Mouse (Mus musculus) neutrophil, adult 65 days (primary cell): ENCODE data around the gene Xaf1. TPM values are rescaled to one million over a fixed set of nuclear protein-coding genes. Genes with fewer than 3 reads are reported as not detected.

Experiments used
- total RNA-seq: library from RNA; stranded (reverse); gene quantifications from 2 replicates; pipeline ENCODE4 v1.2.4, GENCODE M21; 2023

Gene Xaf1
- total RNA-seq: 9.8 and 15.2 TPM in 2 replicates

DNA sequence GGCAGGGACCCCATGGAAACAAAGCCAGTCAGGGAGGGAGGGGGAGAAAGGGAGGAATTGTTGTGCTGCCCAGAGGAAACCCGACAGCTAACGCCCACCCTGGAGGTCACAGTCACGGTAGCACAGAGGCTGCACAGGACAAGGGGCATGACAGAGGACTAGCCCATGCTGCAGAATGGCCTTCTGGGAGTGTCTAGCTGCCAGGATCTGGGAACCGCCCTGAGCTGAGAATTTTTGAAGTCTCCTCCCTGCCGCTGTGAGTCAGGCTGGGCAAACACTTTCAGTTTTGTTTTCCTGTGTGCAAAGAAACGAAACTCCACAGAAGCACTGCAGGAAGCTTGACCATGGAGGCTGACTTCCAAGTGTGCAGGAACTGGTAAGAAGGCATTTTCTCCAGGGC lies at the start of gene Xaf1:
Xaf1 (plus strand) TSS at position 296 of the 400 bp plus-strand sequence.

DNA sequence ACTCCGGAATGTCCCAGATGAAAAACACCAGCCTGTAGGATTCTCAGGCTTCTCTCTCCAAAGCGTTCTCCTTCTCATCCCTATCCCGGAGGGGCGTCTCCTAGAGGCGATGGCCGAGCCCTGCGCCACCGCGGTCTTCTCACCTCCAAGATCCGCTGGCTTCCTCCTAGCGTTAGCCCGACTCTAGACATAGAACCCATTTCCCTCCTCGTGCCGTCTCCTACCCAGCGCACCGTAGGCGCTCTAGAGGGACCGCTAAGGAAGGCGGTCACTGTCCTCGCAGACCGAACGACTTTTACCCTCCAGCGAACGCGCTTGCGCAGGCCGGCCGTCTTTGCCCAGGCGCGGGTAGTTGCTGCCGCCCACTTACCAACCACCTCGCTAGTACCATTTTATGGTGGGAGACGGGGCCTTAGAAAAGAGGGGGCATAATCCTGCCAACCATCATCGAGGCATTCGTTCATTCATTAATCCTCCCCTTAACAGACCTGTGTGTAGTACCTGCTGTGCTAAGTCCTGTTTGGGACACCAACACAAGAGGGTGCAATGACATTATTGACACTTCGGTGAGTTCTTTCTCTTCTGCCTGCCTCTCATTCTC lies 34.4 kb upstream of the Xaf1 start, which contains the start of gene Slc13a5:
Slc13a5 (minus strand) TSS at position 263 of the 601 bp plus-strand sequence.

DNA sequence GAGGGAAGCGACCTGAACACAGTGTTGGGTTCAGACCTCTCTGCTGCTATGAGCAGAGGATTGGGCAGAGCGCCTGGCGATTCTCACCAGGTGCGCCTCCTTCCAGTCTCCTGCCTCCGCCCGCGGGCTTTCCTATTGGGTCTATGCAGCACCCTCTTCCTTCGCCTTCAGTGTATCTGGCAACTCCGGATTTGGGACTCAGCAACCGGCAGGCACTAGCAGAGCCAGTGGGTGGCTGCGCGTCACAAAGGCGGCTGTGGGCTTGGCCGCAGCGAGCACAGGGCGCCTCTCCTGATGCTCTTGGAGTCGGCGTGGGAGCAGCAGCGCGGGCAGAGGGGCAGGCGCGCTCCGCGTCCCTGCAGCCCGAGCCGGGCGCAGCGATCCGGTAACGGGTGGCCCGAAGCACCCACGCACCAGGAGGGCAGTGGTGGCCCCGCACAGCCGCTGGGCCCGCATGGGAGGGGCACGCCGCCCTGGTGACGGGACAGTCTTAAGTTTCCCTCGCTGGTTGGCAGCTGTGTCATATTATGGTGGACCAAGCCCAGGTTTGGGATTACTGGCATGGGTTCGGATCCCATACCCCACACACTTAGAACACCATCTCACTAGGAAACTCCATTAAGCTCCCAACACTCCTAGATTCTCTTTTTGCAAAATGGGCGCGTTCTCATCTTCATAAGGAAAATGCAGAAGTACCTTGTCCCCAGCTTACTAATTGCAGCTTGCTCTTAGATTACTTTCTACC lies 12.9 kb downstream of the Xaf1 start, which contains the start of gene Fbxo39:
Fbxo39 (plus strand) TSS at position 294 of the 745 bp plus-strand sequence.

GRCm38 (mm10) chr11:72362347-72362741 lies 60.9 kb downstream of the Xaf1 start, which contains the start of gene Tekt1:
TSS of gene Tekt1 (minus strand) at chr11:72362442.

Other genes with a start within 250 kb of the Xaf1 start
- gene Pitpnm3, start 165.9 kb upstream of the Xaf1 start, total RNA-seq: 0.07 TPM in 1 of 2 replicates, not detected in the other
- gene Gm43951, start 94.8 kb upstream of the Xaf1 start, total RNA-seq: 0.32 and 0.48 TPM in 2 replicates
- 7.7 and 9.8 TPM in 2 replicates for gene 4933427D14Rik, start 94.2 kb upstream of the Xaf1 start, total RNA-seq
- 34.4 and 47.3 TPM in 2 replicates for gene Txndc17, start 94.1 kb upstream of the Xaf1 start, total RNA-seq
- gene Med31, start 86.0 kb upstream of the Xaf1 start, total RNA-seq: 24.7 and 32.1 TPM in 2 replicates
- gene Slc13a5, start 34.4 kb upstream of the Xaf1 start, total RNA-seq: 0.69 TPM in 1 of 2 replicates, not detected in the other
- gene Fbxo39, start 12.8 kb downstream of the Xaf1 start, total RNA-seq: 0.23 TPM in 1 of 2 replicates, not detected in the other
- not detected in 2 replicates for gene Tekt1, start 60.8 kb downstream of the Xaf1 start, total RNA-seq
- 0.36 TPM in 1 of 2 replicates, not detected in the other for gene Smtnl2, start 110.1 kb downstream of the Xaf1 start, total RNA-seq
- gene Ggt6, start 133.9 kb downstream of the Xaf1 start, total RNA-seq: not detected in 2 replicates
- 24.0 and 31.3 TPM in 2 replicates for gene Mybbp1a, start 139.7 kb downstream of the Xaf1 start, total RNA-seq
- 0.86 and 1.6 TPM in 2 replicates for gene Spns2, start 188.3 kb downstream of the Xaf1 start, total RNA-seq
- 6.5 and 7.8 TPM in 2 replicates for gene Spns3, start 248.9 kb downstream of the Xaf1 start, total RNA-seq